Mouse (Mus musculus) frontal cortex, postnatal 36 days (tissue): ENCODE results near the gene Ptger4.
"Not testable (repeated sequence)": the region's sequence is repeated elsewhere in the genome, so short reads cannot be mapped to it uniquely, and the experiment has no call there.

Source experiments
- DNase-seq, 2 experiments: peaks; one replicate each; pipeline ENCODE4 v3.0.0; 2022; ENCODE audit warnings: low spot score in 2 of 2

Gene Ptger4

DNA sequence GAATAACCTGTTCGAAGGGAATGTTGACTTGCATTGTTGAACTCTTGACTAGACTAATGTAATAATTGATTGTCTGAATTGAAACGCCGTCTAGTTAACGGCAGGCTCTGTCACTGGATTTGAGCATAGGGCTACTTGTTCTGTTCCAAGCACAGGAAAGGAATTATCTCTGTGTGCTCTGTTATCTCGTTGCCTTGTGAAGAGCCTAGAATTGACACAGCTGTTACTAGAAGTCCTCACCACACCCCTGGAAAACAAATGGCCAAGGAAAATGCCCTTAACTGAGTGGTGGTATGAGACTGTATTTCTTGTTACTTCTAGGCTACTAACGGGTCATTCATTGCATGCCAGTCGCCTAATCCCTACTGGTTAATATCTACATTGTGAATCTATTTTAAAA is 5.9 kb downstream of the Ptger4 start:
- DNase-seq, result no peak

DNA sequence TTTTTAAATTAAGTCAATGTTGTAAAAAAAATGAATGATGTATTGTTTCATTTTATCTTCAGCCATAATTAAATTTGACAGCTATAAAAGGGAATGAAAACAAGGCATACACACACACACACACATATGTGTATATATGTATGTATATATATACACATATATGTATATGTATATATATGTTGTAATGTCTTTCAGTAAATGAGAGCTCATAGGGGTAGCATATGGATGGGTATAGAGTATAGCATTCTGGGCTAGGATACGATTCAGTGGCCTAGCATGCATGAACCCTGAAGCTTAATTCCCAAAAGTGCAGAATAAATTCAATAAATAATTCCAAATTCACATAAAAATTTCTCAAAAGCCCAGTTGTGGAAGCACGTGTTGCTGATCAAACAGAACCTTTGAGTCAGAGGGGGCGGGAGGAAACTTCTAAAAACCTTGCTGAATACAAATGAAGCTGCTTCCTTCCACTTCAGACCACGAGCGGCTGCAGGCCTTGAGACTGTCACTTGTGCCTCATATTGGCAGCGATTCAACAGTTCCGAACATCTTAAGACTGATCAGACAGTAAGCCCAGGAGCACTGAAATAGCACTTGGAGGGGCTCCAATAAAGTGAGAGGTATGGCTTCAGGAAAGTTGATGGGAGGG is 6.9 kb downstream of the Ptger4 start:
- DNase-seq, result no peak

- peak; percentile 70 to 75 for DNase-seq
These were observed 7.4 kb downstream of the Ptger4 start for GRCm38 (mm10) chr15:5236538-5236937.

DNA sequence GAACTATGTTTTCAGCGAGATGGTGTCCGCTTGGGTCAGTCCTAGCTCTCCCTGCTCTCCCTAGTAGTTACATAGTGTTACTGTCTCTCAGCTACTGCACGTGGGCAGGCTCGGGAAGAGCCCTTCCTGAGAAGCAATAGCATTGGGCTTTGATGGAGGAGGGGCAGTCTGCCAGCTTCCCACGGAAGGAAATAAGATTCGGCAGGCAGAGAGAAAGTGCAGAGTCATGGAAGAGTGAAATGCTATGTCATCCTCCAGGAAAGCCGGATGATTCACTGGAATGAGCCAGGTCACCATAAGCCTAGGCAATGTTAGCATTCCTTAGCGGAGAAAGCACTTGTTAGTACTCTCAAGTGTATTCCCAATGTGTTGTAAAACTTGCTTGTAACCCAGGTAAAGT is 8.5 kb downstream of the Ptger4 start:
- peak; percentile 48 to 58 for DNase-seq

DNA sequence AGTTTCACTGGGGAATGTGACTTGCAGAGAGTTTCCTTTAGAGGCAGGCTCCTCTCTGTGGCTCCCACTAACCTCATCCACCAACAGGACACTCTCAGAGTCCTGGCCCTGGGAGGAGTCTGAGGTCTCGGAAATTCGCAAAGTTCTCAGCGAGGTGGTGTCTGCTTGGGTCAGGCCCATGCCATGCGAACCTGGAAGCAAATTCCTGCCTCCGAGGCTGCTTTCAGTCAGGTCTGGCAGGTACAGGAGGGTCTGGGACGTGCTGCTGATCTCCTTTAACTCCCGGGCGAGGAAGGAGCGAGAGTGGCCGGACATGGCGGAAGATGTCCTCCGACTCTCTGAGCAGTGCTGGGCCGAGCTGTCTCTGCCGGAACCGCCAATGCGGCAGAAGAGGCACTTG is 9.3 kb downstream of the Ptger4 start:
- no peak for DNase-seq

GRCm38 (mm10) chr15:5230746-5231145 is 13.2 kb downstream of the Ptger4 start:
- not testable (repeated sequence) for DNase-seq

- no peak for DNase-seq
These were observed 23.5 kb downstream of the Ptger4 start for GRCm38 (mm10) chr15:5220491-5220890.

GRCm38 (mm10) chr15:5209116-5209515 is 34.9 kb downstream of the Ptger4 start:
- DNase-seq, result no peak

GRCm38 (mm10) chr15:5205222-5205621 is 38.8 kb downstream of the Ptger4 start:
- no peak for DNase-seq

- DNase-seq, result no peak
These were observed 47.3 kb downstream of the Ptger4 start for GRCm38 (mm10) chr15:5196691-5197090.

GRCm38 (mm10) chr15:5195987-5196514 is 47.9 kb downstream of the Ptger4 start:
- no peak for DNase-seq

- DNase-seq, result no peak
These were observed 49.1 kb downstream of the Ptger4 start for GRCm38 (mm10) chr15:5194931-5195330.

- DNase-seq, result peak; percentile 11 to 13
These were observed 49.5 kb downstream of the Ptger4 start for GRCm38 (mm10) chr15:5194446-5194845.

GRCm38 (mm10) chr15:5193833-5194232 is 50.2 kb downstream of the Ptger4 start:
- no peak for DNase-seq

DNA sequence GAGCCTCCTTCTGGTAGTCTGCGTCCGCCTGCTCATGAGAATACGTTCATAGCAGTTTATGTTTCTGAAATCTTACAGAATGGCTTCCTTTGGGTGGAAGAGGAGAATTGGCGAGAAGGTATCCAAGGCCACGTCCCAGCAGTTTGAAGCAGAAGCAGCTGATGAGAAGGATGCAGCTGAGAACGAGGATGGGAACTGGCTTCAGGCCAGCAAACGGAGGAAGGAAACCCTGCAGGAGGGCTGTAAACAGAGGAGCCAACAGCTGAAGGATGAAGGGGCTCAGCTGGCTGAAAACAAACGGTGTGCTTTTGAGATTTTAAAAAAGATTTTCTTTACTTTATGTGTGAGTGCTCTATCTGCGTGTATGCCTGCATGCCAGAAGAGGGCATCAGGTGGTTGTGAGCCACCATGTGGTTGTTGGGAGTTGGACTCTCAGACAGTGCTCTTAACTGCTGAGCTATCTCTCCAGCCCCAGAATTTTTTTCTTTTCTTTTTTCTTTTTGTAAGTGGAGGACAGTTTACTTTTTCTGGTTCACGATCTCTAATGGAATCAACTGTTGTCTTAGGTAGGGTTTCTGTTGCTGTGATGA is 54.4 kb downstream of the Ptger4 start:
- peak; percentile 5 to 8 for DNase-seq

- DNase-seq, result no peak
These were observed 56.0 kb downstream of the Ptger4 start for GRCm38 (mm10) chr15:5188029-5188428.

GRCm38 (mm10) chr15:5187116-5187515 is 56.9 kb downstream of the Ptger4 start:
- DNase-seq, result no peak

DNA sequence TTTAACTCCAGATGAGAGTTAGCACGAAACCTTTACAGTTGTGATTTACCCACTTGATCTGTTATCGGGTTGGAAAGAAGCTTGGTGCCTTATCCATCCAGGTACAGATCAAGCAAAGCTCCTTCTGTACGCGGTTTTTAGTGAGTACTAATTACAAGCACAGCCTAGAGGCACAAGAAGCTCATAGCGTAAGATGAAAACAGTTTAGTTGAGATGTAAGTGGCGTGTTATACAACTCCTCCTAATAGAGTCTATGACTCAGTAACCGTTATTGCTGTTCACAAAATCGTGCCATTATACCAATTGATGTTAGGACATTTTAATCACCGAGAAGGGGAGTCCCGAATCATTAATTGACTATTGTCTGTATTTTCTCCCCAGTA is 57.7 kb downstream of the Ptger4 start:
- DNase-seq, result no peak

DNA sequence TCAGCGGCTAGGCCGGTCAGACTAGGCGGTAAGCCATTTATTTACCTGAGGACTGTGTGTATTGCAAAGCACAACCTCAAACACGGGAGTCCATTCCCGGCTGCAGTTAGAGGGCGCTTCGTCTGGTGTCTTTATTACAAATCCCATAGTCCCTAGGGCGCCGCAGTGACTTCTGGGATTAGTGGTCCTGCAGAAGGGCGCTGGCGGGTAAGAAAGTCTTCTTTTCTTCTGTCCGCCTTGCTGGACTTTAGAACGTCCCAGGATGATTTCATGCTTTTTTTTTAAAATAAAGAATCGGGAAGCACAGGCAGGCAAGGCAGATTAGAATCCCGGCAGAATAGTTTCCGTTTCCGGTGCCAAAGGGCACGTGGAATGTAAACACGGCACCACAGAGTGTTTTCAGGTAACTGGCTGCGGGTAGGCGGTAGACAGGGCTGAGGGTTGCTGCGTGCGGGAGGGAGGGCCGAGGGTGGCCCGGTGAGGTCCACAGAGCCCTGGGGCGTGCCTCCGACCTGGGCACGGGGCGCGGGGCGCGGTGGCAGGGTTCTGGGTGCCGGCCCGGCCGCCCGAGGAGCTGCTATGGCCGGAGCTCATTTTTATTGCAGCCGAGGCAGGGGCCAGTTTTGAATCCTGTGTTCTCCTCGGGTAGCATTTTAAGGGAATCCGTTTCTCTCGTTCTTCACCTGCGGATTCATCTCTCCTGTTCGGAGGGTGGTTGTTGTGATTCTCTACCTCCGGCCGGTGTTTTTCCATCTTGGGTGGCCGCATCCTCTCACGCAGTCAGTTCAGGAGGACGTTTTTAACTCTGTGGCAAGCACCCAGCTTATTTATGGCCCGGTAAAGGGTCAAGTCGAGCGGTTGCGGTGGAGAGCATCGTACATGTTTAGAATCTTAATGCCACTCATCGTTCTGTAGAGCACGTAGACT is 58.4 kb downstream of the Ptger4 start, which contains the start of gene Ttc33:
TSS of gene Ttc33 (plus strand) at position 160 of the 927 bp plus-strand sequence.
- DNase-seq, result peak; percentile 73 to 85

DNA sequence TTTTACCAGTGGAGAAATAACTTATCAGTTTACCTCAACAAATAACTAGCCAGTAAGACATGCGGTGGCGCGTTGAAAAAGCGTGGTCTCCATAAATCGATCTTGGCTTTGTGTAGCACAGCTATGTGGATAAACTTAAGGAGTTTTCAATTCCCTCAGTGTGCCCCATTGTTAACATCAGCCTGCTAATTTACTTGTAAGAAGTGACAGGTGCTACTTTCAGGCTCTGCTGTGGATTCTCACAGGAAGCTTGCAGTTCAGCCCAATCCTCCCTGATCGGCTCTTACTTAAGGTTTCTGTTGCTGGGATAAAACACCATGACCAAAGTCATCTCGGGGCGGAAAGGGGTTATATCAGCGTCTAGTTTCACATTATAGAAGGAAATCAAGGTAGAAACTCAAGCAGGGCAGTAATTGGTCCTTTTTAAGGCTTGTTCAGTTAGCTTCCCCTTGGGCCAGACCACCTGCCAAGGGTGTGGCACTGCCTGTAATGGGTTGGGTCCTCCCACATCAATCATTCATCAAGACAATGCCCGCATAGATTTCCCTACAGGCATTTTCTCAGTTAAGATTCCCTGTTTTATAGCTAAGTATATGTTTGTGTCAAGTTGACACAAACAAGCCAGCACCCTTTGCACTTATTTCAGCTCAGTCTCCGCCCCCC is 59.2 kb downstream of the Ptger4 start:
- DNase-seq, result peak; percentile 11 to 35

- DNase-seq, result no peak
These were observed 70.7 kb downstream of the Ptger4 start for GRCm38 (mm10) chr15:5173217-5173820.
